Mouse (Mus musculus): ENCODE measurements around the gene Rps16. TPM values are rescaled to one million over a fixed set of nuclear protein-coding genes. Genes with fewer than 3 reads are reported as not detected.

Gene Rps16
- polyA plus RNA-seq, 1 experiment from 2014 or later, result 467 TPM

DNA sequence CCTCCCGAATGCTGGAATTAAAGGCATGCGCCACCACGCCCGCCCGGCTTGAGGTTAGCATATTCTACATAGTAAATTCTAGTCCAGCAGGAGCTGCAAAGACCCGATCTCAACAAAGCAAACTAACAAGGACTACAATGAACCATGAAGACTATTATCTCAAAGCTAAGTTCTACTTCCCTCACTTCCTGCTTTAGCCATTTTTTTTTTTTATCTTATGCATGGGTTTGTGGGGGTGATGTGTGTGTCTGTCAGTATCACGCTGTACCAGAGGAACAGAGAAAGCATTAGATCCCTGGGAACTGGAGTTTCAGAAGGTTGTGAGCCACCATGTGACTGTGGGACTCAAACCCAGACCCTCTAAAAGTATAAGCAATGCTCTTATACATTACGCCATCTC, 25.2 kb upstream of the Rps16 start:
- Histone ChIP-seq H3K4me2 (no peak overlapping the region), H3K27me3 (replicated peaks) (no peaks in the 10 kb centered on the region), H3K27ac (replicated peaks) (no peak overlapping the region), H3K9ac (replicated peaks) (no peak overlapping the region), H3K4me3 (replicated peaks) (no peak overlapping the region), H3K36me3 (peaks cover 94% of the 10 kb centered on the region), H3K4me1 (no peaks in the 10 kb centered on the region), H3K9me3 (replicated peaks) (no peaks in the 10 kb centered on the region)
- ATAC-seq (ENCODE audit: low FRiP score), result no peak
- WGBS, result 98% methylated on average over 8 of the region's 8 CpGs

DNA sequence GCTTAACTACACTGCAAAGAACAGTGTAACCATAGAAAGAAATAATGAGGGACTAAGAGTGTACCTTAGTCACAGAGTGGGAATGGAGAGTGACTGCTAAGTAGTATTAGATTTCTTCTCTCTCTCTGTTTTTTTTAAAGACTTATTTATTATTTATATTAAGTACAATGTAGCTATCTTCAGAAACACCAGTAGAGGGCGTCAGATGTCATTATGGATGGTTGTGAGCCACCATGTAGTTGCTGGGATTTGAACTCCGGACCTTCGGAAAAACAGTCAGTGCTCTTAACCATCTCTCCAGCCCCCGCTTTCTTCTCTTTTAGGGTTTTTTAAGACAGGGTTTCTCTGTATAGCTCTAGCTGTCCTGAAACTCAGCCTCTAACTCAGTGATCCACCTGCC, 24.0 kb upstream of the Rps16 start:
- peaks cover 93% of the 10 kb centered on the region for H3K36me3 ChIP-seq
- 82% methylated on average over 4 of the region's 4 CpGs for WGBS
- H3K9me3 ChIP-seq (replicated peaks), result no peaks in the 10 kb centered on the region
- no peak overlapping the region for H3K9ac ChIP-seq (replicated peaks)
- no peak overlapping the region for H3K4me3 ChIP-seq (replicated peaks)
- H3K27me3 ChIP-seq (replicated peaks), result no peaks in the 10 kb centered on the region
- H3K4me2 ChIP-seq, result no peak overlapping the region
- no peak overlapping the region for H3K27ac ChIP-seq (replicated peaks)
- no peak for ATAC-seq (ENCODE audit: low FRiP score)
- H3K4me1 ChIP-seq, result no peaks in the 10 kb centered on the region

DNA sequence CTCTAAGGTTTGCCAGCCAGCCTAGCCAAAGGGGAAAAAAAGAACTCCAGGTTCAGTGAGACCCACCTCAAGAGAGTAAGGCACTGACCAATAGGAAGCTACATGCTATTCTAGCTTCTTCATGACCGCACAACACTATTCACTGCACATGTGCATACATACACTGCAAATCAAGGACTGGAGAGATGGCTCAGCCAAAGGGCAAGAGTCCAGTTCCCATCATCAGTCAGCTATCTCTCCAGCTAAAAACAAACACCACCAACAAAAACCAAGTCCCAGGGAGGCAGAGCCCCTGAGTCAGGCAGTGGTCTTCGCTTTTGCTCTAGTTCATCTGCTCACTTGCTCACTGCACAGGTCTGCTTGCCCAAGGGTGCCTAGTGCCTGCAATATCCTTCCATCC, 22.2 kb upstream of the Rps16 start:
- peaks cover 78% of the 10 kb centered on the region for H3K36me3 ChIP-seq
- 90% methylated on average over 2 of the region's 2 CpGs for WGBS

DNA sequence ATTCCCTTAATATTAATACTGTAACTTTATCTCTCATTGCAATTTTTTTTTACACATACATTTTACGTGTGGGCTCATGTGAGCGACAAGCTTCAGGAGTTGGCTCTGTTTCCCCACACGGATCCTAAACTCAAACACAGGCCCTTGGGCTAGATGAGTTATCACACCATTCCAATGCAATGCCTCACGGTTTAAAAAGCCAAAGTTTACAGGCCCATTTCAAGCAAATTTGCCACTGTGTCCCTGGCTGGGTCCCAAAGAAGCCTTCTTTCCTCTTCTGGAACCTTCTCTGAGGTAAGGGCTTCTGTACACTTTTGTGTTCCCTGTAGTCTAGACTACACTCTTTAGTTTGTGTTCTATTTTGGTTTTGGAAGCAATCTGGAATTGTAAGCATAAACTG, 15.9 kb upstream of the Rps16 start:
- peaks cover 20% of the 10 kb centered on the region for H3K36me3 ChIP-seq
- H3K27me3 ChIP-seq (replicated peaks), result no peaks in the 10 kb centered on the region
- no peak overlapping the region for H3K9ac ChIP-seq (replicated peaks)
- H3K4me3 ChIP-seq (replicated peaks), result no peak overlapping the region
- H3K4me1 ChIP-seq, result peaks cover 33% of the 10 kb centered on the region
- no peak overlapping the region for H3K4me2 ChIP-seq
- H3K27ac ChIP-seq (replicated peaks), result no peak overlapping the region
- ATAC-seq (ENCODE audit: low FRiP score), result no peak
- H3K9me3 ChIP-seq (replicated peaks), result no peaks in the 10 kb centered on the region
- 94% methylated on average over 4 of the region's 4 CpGs for WGBS

More for the DNA sequence above, 22.2 kb upstream of the Rps16 start:
- Histone ChIP-seq H3K4me1 (no peaks in the 10 kb centered on the region), H3K4me2 (no peak overlapping the region), H3K27ac (replicated peaks) (no peak overlapping the region), H3K9ac (replicated peaks) (no peak overlapping the region), H3K27me3 (replicated peaks) (no peaks in the 10 kb centered on the region), H3K9me3 (replicated peaks) (no peaks in the 10 kb centered on the region), H3K4me3 (replicated peaks) (no peak overlapping the region)
- ATAC-seq (ENCODE audit: low FRiP score), result no peak

DNA sequence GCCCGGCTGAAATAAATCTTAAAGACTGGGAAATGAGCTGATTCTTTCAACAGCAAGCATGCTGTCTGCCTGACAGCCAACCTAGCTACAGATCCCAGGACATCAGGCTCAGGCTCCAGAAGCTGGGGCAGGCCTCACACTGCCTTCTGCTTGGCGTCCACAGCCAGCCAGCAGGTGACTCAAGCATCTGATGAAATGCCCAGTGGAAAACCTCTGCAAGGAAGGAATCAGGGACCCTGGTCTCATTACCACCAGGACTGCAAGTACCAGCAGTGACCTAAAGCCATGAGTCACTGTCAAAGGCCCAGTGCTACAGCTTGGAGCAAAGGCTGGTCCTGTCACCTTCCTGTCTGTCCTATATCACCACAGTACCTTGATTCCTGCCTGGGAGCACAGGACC, 15.0 kb upstream of the Rps16 start:
- Histone ChIP-seq H3K4me3 (replicated peaks) (no peak overlapping the region), H3K9me3 (replicated peaks) (no peaks in the 10 kb centered on the region), H3K4me1 (peaks cover 33% of the 10 kb centered on the region), H3K9ac (replicated peaks) (no peak overlapping the region), H3K27me3 (replicated peaks) (no peaks in the 10 kb centered on the region), H3K4me2 (no peak overlapping the region), H3K27ac (replicated peaks) (no peak overlapping the region), H3K36me3 (peaks cover 12% of the 10 kb centered on the region)
- WGBS, result 92% methylated on average over 2 of the region's 2 CpGs
- ATAC-seq (ENCODE audit: low FRiP score), result no peak

DNA sequence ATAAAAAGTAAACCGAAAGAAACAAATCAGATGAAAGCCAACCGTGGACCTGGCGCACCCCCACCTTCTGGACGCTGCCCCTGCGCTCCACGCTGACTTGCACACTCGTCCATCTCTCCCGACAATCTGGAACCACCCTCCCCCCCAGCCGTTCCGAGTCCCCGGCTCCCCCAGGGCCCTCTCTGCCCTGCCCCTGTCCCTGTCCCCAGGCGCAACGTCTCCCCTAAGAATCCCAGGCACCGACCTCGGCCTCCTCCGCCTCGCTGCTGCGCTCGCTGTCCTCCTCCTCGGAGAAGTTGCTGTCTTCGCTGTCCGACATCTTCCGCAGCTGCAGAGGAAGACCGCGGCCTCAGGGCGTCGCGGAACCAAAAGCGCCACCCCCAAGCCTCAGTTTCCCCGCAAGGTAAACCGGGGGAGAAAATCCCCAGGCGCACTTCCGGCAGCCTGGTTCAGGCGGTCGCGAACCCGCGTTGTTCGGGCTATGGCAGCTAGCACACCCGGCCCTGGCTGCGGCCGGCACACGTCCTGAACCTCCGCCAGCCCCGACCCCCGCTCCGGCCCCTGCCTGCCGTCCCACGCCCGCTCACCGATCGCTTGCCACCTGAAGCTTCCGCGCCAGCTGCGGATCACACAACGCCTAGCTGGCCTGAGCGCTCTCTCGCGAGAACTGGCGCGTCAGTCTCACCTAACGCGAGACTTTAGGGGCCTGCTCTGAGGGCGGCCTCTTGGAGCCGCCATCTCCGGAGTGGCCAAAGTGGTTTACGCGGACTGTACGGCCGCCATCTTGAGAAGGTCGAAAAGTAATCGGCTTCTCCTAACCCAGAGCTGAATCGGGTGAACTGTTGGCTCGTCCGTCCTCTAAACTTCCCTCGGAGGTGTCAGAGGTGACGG, 12.1 kb upstream of the Rps16 start, which contains the start of gene Supt5:
Supt5 (minus strand) TSS at position 639 of the 891 bp plus-strand sequence.
- peak within 1 kb of the TSS; percentile 85 for H3K27ac ChIP-seq (replicated peaks)
- WGBS, result under 1% methylated on average over 77 of the region's 77 CpGs
- ATAC-seq (ENCODE audit: low FRiP score), result peak; percentile 99
- peak within 1 kb of the TSS; percentile 89 for H3K9ac ChIP-seq (replicated peaks)
- peaks cover 33% of the 10 kb centered on the region for H3K4me1 ChIP-seq
- peak within 1 kb of the TSS; percentile 71 for H3K4me2 ChIP-seq
- H3K36me3 ChIP-seq, result no peaks in the 10 kb centered on the region; the same call in 1 of the 2 replicates
- peak within 1 kb of the TSS; percentile 74 for H3K4me3 ChIP-seq (replicated peaks)
- H3K27me3 ChIP-seq (replicated peaks), result no peaks in the 10 kb centered on the region
- H3K9me3 ChIP-seq (replicated peaks), result no peaks in the 10 kb centered on the region

DNA sequence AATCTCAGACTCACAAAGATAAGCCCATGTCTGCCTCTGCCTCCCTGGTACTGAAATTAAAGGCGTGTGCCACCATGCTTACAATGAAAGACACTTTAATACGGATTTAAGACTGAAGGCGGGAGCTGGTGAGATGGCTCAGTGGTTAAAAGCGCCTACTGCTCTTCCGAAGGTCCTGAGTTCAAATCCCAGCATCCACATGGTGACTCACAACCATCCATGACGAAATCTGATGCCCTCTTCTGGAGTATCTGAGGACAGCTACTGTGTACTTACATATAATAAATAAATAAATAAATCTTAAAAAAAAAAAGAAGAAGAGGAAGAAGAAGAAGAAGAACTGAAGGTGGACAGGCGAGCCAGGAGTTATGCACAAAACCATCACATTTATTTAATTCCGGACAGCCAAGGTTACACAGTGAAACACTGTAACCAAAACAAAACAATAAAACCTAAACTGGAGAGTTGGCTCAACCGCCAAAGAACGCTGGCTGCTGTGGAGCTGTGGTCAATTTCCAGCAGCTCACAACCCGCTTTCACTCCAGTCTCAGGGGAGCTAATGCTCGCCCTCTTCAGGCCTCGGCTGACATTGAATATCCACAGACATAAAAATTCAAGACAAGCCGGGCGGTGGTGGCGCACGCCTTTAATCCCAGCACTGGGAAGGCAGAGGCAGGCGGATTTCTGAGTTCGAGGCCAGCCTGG, 11.1 kb upstream of the Rps16 start:
- no peaks in the 10 kb centered on the region for H3K27me3 ChIP-seq (replicated peaks)
- 76% methylated on average over 19 of the region's 19 CpGs for WGBS
- H3K9me3 ChIP-seq (replicated peaks), result no peaks in the 10 kb centered on the region
- H3K9ac ChIP-seq (replicated peaks), result peak overlapping the region; percentile 47; the same call in 1 of the 2 replicates
- peak overlapping the region; percentile 71 for H3K4me2 ChIP-seq
- H3K36me3 ChIP-seq, result no peaks in the 10 kb centered on the region
- ATAC-seq (ENCODE audit: low FRiP score), result peak; percentile 19
- peak overlapping the region; percentile 85 for H3K27ac ChIP-seq (replicated peaks)
- peak overlapping the region; percentile 74 for H3K4me3 ChIP-seq (replicated peaks)
- H3K4me1 ChIP-seq, result peaks cover 34% of the 10 kb centered on the region

DNA sequence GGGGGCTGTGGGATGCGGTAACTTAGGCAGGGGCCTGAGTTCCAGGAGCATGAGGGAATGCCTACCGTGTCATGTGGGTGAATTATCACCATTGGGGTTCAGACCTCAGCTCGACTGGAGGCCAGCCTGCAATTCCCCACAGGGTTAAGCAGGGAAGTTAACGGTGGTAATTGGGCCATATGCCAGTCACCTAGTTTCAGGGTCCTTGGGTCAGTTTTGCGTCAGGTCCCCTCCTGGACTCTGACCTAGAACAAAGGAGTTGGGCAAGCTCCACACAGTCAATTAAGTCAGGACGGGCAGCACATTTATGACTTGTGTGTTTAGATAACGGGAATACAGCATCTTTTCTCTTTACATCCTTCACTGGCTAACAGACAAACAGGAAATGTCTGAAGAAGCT, 9.1 kb upstream of the Rps16 start:
- H3K4me3 ChIP-seq (replicated peaks), result no peak overlapping the region
- no peak overlapping the region for H3K4me2 ChIP-seq
- no peak overlapping the region for H3K9ac ChIP-seq (replicated peaks)
- no peaks in the 10 kb centered on the region for H3K9me3 ChIP-seq (replicated peaks)
- H3K27me3 ChIP-seq (replicated peaks), result no peaks in the 10 kb centered on the region
- H3K4me1 ChIP-seq, result peaks cover 23% of the 10 kb centered on the region
- WGBS, result 15% methylated on average over 7 of the region's 7 CpGs
- no peak overlapping the region for H3K27ac ChIP-seq (replicated peaks)
- no peaks in the 10 kb centered on the region for H3K36me3 ChIP-seq
- no peak for ATAC-seq (ENCODE audit: low FRiP score)

DNA sequence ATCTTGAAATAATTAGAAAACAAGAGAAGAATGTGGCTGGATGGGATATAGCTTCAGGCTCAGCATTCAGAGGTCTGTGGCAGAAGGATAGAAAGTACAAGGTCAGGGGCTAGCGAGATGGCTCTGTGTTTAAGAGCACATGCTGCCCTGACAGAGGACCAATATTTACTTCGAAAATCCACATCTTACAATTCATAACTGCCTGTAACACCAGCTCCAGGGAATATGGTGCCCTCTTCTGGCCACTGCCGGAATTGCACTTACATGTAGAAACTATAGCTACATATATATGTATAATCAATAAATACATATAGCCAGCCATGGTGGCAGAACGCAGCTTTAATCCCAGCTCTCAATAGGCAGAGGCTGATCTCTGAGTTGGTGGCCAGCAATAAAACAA, 5.8 kb upstream of the Rps16 start:
- 0 out of 2 replicates have a peak, but pooled peaks have one; percentile 33 for ATAC-seq (ENCODE audit: low FRiP score)
- WGBS, result 7% methylated on average over 4 of the region's 4 CpGs
- H3K9ac ChIP-seq (replicated peaks), result no peak overlapping the region
- no peaks in the 10 kb centered on the region for H3K27me3 ChIP-seq (replicated peaks)
- no peak overlapping the region for H3K4me3 ChIP-seq (replicated peaks)
- H3K9me3 ChIP-seq (replicated peaks), result no peaks in the 10 kb centered on the region
- peaks cover 7% of the 10 kb centered on the region for H3K4me1 ChIP-seq
- no peaks in the 10 kb centered on the region for H3K36me3 ChIP-seq
- H3K4me2 ChIP-seq, result no peak overlapping the region
- H3K27ac ChIP-seq (replicated peaks), result no peak overlapping the region

DNA sequence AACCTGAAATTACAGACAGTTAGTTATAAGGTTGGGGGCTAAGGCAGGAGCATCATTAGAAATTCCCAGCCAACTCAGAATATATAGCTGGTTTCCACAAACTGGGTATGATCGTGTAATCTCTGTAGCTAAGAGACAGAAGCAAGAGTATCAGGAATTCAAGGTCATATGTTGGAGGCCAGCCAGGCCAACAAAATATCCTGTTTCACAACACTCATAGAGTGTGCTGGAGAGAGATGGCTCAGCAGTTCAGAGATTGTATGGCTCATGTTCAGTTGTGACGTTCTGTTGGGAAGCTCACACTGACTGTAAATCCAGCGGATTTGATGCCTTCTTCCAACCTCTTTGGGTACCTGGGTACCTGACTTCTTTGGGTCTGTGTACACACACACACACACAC, 2.7 kb upstream of the Rps16 start:
- WGBS, result 77% methylated on average over 3 of the region's 3 CpGs
- Histone ChIP-seq H3K27me3 (replicated peaks) (no peaks in the 10 kb centered on the region), H3K27ac (replicated peaks) (no peak overlapping the region), H3K36me3 (peaks cover 7% of the 10 kb centered on the region; the same call in 1 of the 2 replicates), H3K4me1 (peaks cover 24% of the 10 kb centered on the region), H3K9me3 (replicated peaks) (no peaks in the 10 kb centered on the region), H3K9ac (replicated peaks) (no peak overlapping the region), H3K4me3 (replicated peaks) (no peak overlapping the region), H3K4me2 (no peak overlapping the region)
- ATAC-seq (ENCODE audit: low FRiP score), result no peak

DNA sequence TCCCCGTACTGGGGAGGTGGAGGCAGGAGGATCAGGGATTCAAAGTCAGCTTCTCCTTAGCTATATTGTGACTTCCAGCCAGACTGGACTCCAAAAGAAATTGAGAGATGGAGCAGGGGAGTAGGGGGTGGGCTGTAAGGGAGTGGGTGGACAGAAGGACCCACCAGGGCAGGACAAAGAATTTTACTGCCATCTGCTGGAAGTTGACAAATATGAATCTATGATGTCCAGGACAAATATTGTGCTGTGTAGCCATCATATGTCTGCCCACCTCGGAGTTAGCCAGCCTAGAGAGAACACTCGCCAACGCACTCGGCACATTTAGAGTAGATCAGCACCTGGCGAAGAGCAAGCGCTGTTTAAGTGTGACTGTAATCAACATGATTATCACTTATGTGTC, 1.9 kb upstream of the Rps16 start:
- no peak overlapping the region for H3K4me2 ChIP-seq
- H3K36me3 ChIP-seq, result peaks cover 16% of the 10 kb centered on the region
- no peaks in the 10 kb centered on the region for H3K9me3 ChIP-seq (replicated peaks)
- no peak overlapping the region for H3K4me3 ChIP-seq (replicated peaks)
- H3K27me3 ChIP-seq (replicated peaks), result no peaks in the 10 kb centered on the region
- H3K27ac ChIP-seq (replicated peaks), result no peak overlapping the region
- H3K4me1 ChIP-seq, result peaks cover 24% of the 10 kb centered on the region
- 88% methylated on average over 7 of the region's 7 CpGs for WGBS
- no peak overlapping the region for H3K9ac ChIP-seq (replicated peaks)
- no peak for ATAC-seq (ENCODE audit: low FRiP score)
